Mouse (Mus musculus): ENCODE measurements around the gene Hydin.

DNA sequence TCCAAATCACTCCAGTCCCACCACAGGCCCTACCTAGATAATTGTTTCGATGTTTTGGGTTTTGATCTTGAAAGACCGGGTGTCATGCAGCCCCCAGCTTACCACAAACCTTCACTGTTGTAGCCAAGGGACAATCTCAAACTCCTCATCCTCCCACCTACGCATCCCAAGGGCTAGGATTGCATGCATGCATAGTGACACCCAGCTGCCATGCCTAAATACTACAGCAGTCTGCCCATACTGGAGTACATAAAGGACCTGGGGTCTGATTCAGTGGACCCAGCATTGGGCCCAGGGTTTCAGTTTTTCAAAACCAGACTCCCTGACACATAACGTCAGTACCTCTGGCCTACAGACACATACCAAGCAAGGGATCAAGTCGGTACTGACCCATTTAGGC lies 224.3 kb downstream of the Hydin start:
- TF ChIP-seq ZC3H11A (IDR thresholded peaks at IDR 0.05; ENCODE audit: low read depth, low read length) (no peak), NRF1 (IDR thresholded peaks at IDR 0.05; ENCODE audit: insufficient read depth, low read depth, low read length, poor library complexity, severe bottlenecking) (no peak), KAT2A (conservative IDR thresholded peaks at IDR 0.05; ENCODE audit: low read depth, low read length) (no peak), GATA1 (IDR thresholded peaks at IDR 0.05; ENCODE audit: low read depth, low read length) (no peak), CTCF (IDR thresholded peaks at IDR 0.05 in 2 of 3, conservative IDR thresholded peaks at IDR 0.05 in 1 of 3; ENCODE audit: control insufficient read depth in 1 of 3, insufficient read depth in 1 of 3, low read depth in 2 of 3, low read length in 3 of 3, poor library complexity in 1 of 3, severe bottlenecking in 1 of 3) (no peak), TAL1 (IDR thresholded peaks at IDR 0.05; ENCODE audit: low read length) (no peak), MXI1 (IDR thresholded peaks at IDR 0.05; ENCODE audit: low read depth, low read length) (no peak), MAX (IDR thresholded peaks at IDR 0.05; ENCODE audit: low read length) (no peak), UBTF (IDR thresholded peaks at IDR 0.05; ENCODE audit: borderline replicate concordance, insufficient read depth, low read depth, low read length) (no peak)

Measured in MEL (cell line).